Mouse (Mus musculus) bone marrow, adult 2 months (tissue): ENCODE results near the gene Tnk1.

Experiments
- CTCF ChIP-seq: fragments of 200-500 bp; IDR thresholded peaks from 2 replicates; pipeline ENCODE4 v1.5.1; 2011; ENCODE audit warnings: low read length, control low read depth; ENCODE audit not compliant: control insufficient read depth, insufficient read depth
- POLR2A ChIP-seq: fragments of 200-500 bp; IDR thresholded peaks from 2 replicates; pipeline ENCODE4 v1.6.1; 2011; ENCODE audit warnings: low read depth, mild to moderate bottlenecking, control low read depth, low read length, borderline replicate concordance; ENCODE audit not compliant: control insufficient read depth

DNA sequence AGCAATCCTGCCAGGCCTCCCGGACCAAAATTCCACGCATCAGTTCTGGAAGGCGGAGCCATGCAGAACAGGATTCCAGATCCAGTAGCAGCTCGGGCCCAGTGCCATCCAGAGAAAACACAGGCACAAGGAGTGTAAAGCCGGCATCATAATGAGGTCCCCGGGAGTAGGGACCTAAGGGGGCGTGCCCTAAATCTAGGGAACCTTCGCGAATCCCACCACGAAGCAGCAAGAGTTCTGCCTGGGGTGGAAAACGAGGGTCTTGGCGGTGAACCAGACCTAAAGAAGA is 53.9 kb downstream of the Tnk1 start:
- TF ChIP-seq POLR2A: no peak
- TF ChIP-seq CTCF: no peak
